Mouse (Mus musculus) heart, embryonic 16.5 days (tissue): ENCODE results near the gene Lgals9. TPM values are rescaled to one million over a fixed set of nuclear protein-coding genes. Genes with fewer than 3 reads are reported as not detected.

ENCODE experiments used
- ATAC-seq: fragments of 200-750 bp; cut with Nextera tagmentation; replicated peaks from 2 replicates; pipeline ENCODE4 v1.8.0; 2017; ENCODE audit warnings: moderate number of reproducible peaks; ENCODE audit not compliant: insufficient read depth, low FRiP score; ENCODE audit errors: extremely low read depth
- H3K27ac ChIP-seq: fragments of 300-500 bp; sonication (generic); 2 replicates; pipeline ENCODE4 v1.5.1; 2014; ENCODE audit warnings: mild to moderate bottlenecking, low read length, control low read depth, moderate library complexity
- H3K27me3 ChIP-seq: fragments of 300-500 bp; sonication (generic); 2 replicates; pipeline ENCODE4 v1.6.1; 2014; ENCODE audit warnings: low read length, mixed read lengths; ENCODE audit not compliant: control insufficient read depth, insufficient read depth
- H3K36me3 ChIP-seq: fragments of 300-500 bp; sonication (generic); 2 replicates; pipeline ENCODE4 v1.6.1; 2014; ENCODE audit not compliant: control insufficient read depth, insufficient read depth
- H3K4me1 ChIP-seq: fragments of 300-500 bp; sonication (generic); 2 replicates; pipeline ENCODE4 v1.6.1; 2014; ENCODE audit warnings: low read length, mixed read lengths; ENCODE audit not compliant: control insufficient read depth, insufficient read depth
- H3K4me2 ChIP-seq: fragments of 300-500 bp; sonication (generic); 2 replicates; pipeline ENCODE4 v1.6.1; 2014; ENCODE audit warnings: low read depth, mild to moderate bottlenecking, control low read depth, low read length
- H3K4me3 ChIP-seq: fragments of 300-500 bp; sonication (generic); 2 replicates; pipeline ENCODE4 v1.5.1; 2014; ENCODE audit warnings: mild to moderate bottlenecking, control low read depth, low read length
- H3K9ac ChIP-seq: fragments of 300-500 bp; sonication (generic); 2 replicates; pipeline ENCODE4 v1.6.1; 2014; ENCODE audit warnings: low read length, control low read depth
- H3K9me3 ChIP-seq: fragments of 300-500 bp; sonication (generic); replicated peaks from 2 replicates; pipeline ENCODE4 v1.6.1; 2016; ENCODE audit warnings: low read length; ENCODE audit not compliant: control insufficient read depth
- WGBS: fragments of 180-500 bp; shearing (Covaris S2); extraction: QIAGEN DNeasy Blood & Tissue Kit; methylation state at CpG from one replicate; pipeline ENCODE4 v1.1.7; 2014; 5-methylcytosine and 5-hydroxymethylcytosine counted together
- polyA plus RNA-seq: library from polyadenylated mRNA; unstranded; fragments of >200 nt; fragmentation: Nextera tagmentation; extraction: Ambion mirVana; gene quantifications from 2 replicates; pipeline ENCODE4 v1.2.1, GENCODE M21; 2015

Gene Lgals9
- polyA plus RNA-seq, 1 experiment from 2014 or later = 105 TPM

GRCm38 (mm10) chr11:79020535-79021045, 35.8 kb upstream of the Lgals9 start:
- no peak for ATAC-seq
- H3K27ac ChIP-seq = no peak overlapping the region
- no peaks in the 10 kb centered on the region for H3K9me3 ChIP-seq
- H3K27me3 ChIP-seq = no peaks in the 10 kb centered on the region
- no peak overlapping the region for H3K4me3 ChIP-seq
- H3K4me2 ChIP-seq = no peak overlapping the region
- 75% methylated on average over 21 of the region's 21 CpGs for WGBS
- H3K9ac ChIP-seq = no peak overlapping the region
- H3K36me3 ChIP-seq = peaks cover 28% of the 10 kb centered on the region
- H3K4me1 ChIP-seq = 0 out of 2 replicates have a peak, but pooled peaks cover 3% of the 10 kb centered on the region

GRCm38 (mm10) chr11:79019839-79020534, 35.2 kb upstream of the Lgals9 start:
- 70% methylated on average over 17 of the region's 17 CpGs for WGBS
- H3K4me1 ChIP-seq = peaks cover 3% of the 10 kb centered on the region; the same call in 1 of the 2 replicates
- no peaks in the 10 kb centered on the region for H3K27me3 ChIP-seq
- H3K9me3 ChIP-seq = no peaks in the 10 kb centered on the region
- H3K9ac ChIP-seq = no peak overlapping the region
- ATAC-seq = no peak
- no peak overlapping the region for H3K4me3 ChIP-seq
- H3K4me2 ChIP-seq = no peak overlapping the region
- H3K27ac ChIP-seq = no peak overlapping the region
- H3K36me3 ChIP-seq = peaks cover 28% of the 10 kb centered on the region

- peaks cover 28% of the 10 kb centered on the region for H3K36me3 ChIP-seq
- H3K9me3 ChIP-seq = no peaks in the 10 kb centered on the region
- H3K4me3 ChIP-seq = no peak overlapping the region
- no peak overlapping the region for H3K4me2 ChIP-seq
- 0 out of 2 replicates have a peak, but pooled peaks have one; percentile 20 for ATAC-seq
- H3K27ac ChIP-seq = no peak overlapping the region
- H3K27me3 ChIP-seq = no peaks in the 10 kb centered on the region
- H3K4me1 ChIP-seq = peaks cover 3% of the 10 kb centered on the region; the same call in 1 of the 2 replicates
- 47% methylated on average over 11 of the region's 11 CpGs for WGBS
- no peak overlapping the region for H3K9ac ChIP-seq
Measured at GRCm38 (mm10) chr11:79018954-79019704, 34.4 kb upstream of the Lgals9 start.

- H3K27ac ChIP-seq = no peak overlapping the region
- 76% methylated on average over 7 of the region's 7 CpGs for WGBS
- peaks cover 28% of the 10 kb centered on the region for H3K36me3 ChIP-seq
- ATAC-seq = no peak
- H3K9ac ChIP-seq = no peak overlapping the region
- no peak overlapping the region for H3K4me2 ChIP-seq
- H3K9me3 ChIP-seq = no peaks in the 10 kb centered on the region
- H3K4me3 ChIP-seq = no peak overlapping the region
- no peaks in the 10 kb centered on the region; the same call in 1 of the 2 replicates for H3K4me1 ChIP-seq
- H3K27me3 ChIP-seq = no peaks in the 10 kb centered on the region
Measured at GRCm38 (mm10) chr11:79017161-79017606, 32.4 kb upstream of the Lgals9 start.

- H3K36me3 ChIP-seq = peaks cover 28% of the 10 kb centered on the region
- H3K9me3 ChIP-seq = no peaks in the 10 kb centered on the region
Measured at GRCm38 (mm10) chr11:79016236-79016635, 31.5 kb upstream of the Lgals9 start.

GRCm38 (mm10) chr11:79015660-79016215, 31.0 kb upstream of the Lgals9 start:
- peaks cover 23% of the 10 kb centered on the region for H3K36me3 ChIP-seq

More at GRCm38 (mm10) chr11:79016236-79016635, 31.5 kb upstream of the Lgals9 start:
- H3K4me3 ChIP-seq = no peak overlapping the region
- no peaks in the 10 kb centered on the region; the same call in 1 of the 2 replicates for H3K4me1 ChIP-seq
- no peak overlapping the region for H3K27ac ChIP-seq
- WGBS = 51% methylated on average over 12 of the region's 12 CpGs
- H3K4me2 ChIP-seq = no peak overlapping the region
- ATAC-seq = no peak
- H3K9ac ChIP-seq = no peak overlapping the region
- no peaks in the 10 kb centered on the region for H3K27me3 ChIP-seq

GRCm38 (mm10) chr11:79014602-79015325, 30.0 kb upstream of the Lgals9 start:
- Histone ChIP-seq H3K4me2 (no peak overlapping the region), H3K9ac (no peak overlapping the region), H3K4me3 (no peak overlapping the region), H3K36me3 (peaks cover 16% of the 10 kb centered on the region), H3K4me1 (no peaks in the 10 kb centered on the region; the same call in 1 of the 2 replicates), H3K27me3 (no peaks in the 10 kb centered on the region), H3K27ac (no peak overlapping the region), H3K9me3 (no peaks in the 10 kb centered on the region)
- 56% methylated on average over 15 of the region's 15 CpGs for WGBS
- ATAC-seq = no peak

More at GRCm38 (mm10) chr11:79015660-79016215, 31.0 kb upstream of the Lgals9 start:
- Histone ChIP-seq H3K4me3 (no peak overlapping the region), H3K4me2 (no peak overlapping the region), H3K9me3 (no peaks in the 10 kb centered on the region), H3K27ac (no peak overlapping the region), H3K4me1 (no peaks in the 10 kb centered on the region; the same call in 1 of the 2 replicates), H3K9ac (no peak overlapping the region), H3K27me3 (no peaks in the 10 kb centered on the region)
- ATAC-seq = no peak
- 89% methylated on average over 24 of the region's 24 CpGs for WGBS

GRCm38 (mm10) chr11:79013806-79014205, 29.1 kb upstream of the Lgals9 start:
- Histone ChIP-seq H3K36me3 (peaks cover 9% of the 10 kb centered on the region), H3K9me3 (no peaks in the 10 kb centered on the region), H3K4me3 (no peak overlapping the region), H3K4me1 (no peaks in the 10 kb centered on the region; the same call in 1 of the 2 replicates), H3K27me3 (no peaks in the 10 kb centered on the region), H3K4me2 (no peak overlapping the region), H3K27ac (no peak overlapping the region), H3K9ac (no peak overlapping the region)
- ATAC-seq = no peak
- 66% methylated on average over 9 of the region's 9 CpGs for WGBS
